Mouse (Mus musculus) neutrophil, adult 5-6 weeks (primary cell): ENCODE measurements at regions not wholly inside any gene's neighbourhood (a gene's known extent, or its start where the extent isn't known, plus 50 kb on each side); places are given as distances from the start of the nearest gene placed in this dataset.

Experiments
- ATAC-seq: fragments of 151-379, 151-347 bp; 2 replicates; pipeline ENCODE4 v1.8.0; 2017; ENCODE audit warnings: mild to moderate bottlenecking, moderate TSS enrichment; ENCODE audit not compliant: insufficient number of reproducible peaks, poor library complexity, low FRiP score, severe bottlenecking; ENCODE audit errors: extremely low read depth

DNA sequence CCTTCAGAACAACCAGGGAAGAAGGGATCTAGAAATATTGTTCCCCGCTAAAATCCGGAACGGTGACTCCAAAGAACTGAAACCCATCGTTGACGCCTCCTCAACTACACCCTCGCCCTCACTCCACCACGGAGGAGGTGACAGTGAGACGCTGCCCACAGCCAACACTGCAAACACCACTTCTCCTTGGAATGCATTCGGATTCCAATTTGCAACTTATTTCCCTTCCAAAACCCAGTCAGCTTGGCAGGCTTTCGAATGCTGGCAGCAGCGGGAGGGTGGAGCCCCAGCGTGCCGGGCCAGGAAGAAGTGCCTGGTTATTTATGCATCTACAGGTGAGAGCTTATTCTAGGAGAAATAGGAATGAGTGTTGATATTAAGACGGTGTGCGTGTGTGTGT, 85.9 kb upstream of the Sdk2 start:
- ATAC-seq: no peak

GRCm38 (mm10) chr11:114146334-114146733, 79.5 kb upstream of the Sdk2 start:
- no peak for ATAC-seq

- no peak for ATAC-seq
These were observed 62.4 kb upstream of the Sdk2 start for GRCm38 (mm10) chr11:114129270-114129669.

DNA sequence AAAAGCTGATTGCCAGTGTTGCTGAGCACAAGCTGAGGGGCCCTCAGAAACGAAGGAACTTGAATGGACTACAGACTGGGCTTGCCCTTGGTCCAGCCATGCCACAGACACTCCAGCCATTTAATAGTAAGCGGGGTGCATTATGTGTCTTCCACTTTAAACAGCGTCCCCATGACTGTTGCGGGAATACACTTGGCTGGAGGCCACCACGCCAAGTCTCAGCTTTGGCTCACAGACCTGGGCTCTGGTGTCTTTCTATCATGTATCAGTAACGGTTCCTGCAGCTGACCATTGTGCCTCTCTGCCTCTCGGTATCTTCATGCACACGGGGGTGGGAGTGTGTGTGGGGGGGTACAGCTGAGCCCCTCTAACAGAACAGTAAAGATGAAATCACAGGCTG, 62.0 kb upstream of the Sdk2 start:
- no peak for ATAC-seq

DNA sequence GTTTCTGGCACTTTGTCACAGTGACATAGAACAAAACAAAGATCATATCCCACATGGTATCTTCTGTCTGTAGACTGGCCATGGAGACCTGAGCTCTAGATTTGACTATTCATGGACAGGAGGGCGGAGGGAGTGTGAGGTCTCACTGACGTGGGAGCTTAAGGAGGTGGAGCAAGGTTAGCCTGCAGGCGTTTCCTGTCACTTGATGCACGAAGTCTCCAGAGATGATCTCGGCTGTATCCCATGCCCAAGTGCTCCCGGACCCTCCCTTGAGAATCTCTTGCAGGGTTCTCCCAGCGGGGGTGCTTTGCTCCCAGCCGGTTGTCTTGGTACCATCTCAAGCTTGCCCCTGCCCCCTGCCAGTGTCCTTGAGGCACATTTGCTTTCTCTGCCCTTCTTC, 60.6 kb upstream of the Sdk2 start:
- no peak for ATAC-seq

GRCm38 (mm10) chr11:114122175-114122574, 55.3 kb upstream of the Sdk2 start:
- no peak for ATAC-seq

DNA sequence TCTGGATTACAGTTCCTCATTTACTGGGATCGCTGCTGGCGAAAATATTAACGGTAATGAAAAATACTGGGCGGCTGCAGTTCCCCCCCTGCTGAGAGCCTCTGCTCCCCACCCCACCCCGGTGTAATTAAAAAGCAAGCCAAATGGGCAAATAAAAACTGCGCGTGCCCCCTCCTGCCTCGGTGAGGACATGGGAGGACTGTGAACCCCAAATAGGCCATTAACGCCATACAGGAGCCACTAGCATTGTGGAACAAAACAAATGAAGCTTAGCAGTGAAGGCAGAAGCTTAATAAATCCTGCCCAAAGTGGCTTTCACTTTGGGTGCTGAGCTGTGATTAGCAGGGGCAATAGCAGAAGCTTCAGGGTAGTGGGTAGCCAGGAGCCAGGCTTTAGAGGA, 52.3 kb upstream of the Sdk2 start:
- ATAC-seq: no peak
